Mouse (Mus musculus) cerebellum, adult 2 months (tissue): ENCODE measurements at regions not wholly inside any gene's neighbourhood (a gene's known extent, or its start where the extent isn't known, plus 50 kb on each side); places are given as distances from the start of the nearest gene placed in this dataset.

Experiments
- CTCF ChIP-seq: fragments of 200-500 bp; IDR thresholded peaks from 2 replicates; pipeline ENCODE4 v1.5.1; 2011; ENCODE audit warnings: low read depth, mild to moderate bottlenecking, control low read depth, low read length, moderate library complexity, borderline replicate concordance; ENCODE audit not compliant: insufficient read depth
- POLR2A ChIP-seq: fragments of 200-500 bp; IDR thresholded peaks from 2 replicates; pipeline ENCODE4 v1.6.1; 2011; ENCODE audit warnings: low read length, control low read depth, borderline replicate concordance; ENCODE audit not compliant: insufficient read depth

DNA sequence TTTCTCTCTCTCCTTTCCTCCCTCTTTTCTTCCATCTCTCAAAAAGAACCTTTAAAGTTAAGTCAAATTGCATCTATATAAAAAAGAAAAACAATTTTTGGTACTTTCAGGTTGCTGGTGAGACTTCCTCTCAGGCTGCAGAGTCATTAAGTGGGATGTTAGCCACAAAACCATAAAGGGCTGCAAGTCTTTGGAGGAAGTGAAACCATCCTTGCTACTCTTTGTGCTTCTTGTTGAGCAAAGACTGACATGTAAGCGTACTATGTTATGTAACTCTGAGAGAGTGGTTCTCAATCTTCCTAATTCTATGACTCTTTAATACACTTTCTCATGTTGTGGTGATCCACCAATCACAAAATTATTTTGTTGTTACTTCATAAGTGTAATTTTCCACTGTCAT lies 267.5 kb downstream of the Nr2f2 start:
- no peak for TF ChIP-seq CTCF
- TF ChIP-seq POLR2A: no peak
